Mouse (Mus musculus) mouse trophoblast stem cell (cell line): ENCODE measurements at regions not wholly inside any gene's neighbourhood (a gene's known extent, or its start where the extent isn't known, plus 50 kb on each side); places are given as distances from the start of the nearest gene placed in this dataset.
"Not testable (repeated sequence)": the region's sequence is repeated elsewhere in the genome, so short reads cannot be mapped to it uniquely, and the experiment has no call there.

Experiments used
- in situ Hi-C, 2 experiments: fragments of 300-500 bp; cut with MseI, MboI; formaldehyde crosslinking; loops; 2 replicates in 1 of 2; 3 replicates in 1 of 2; pipeline ENCODE4 v1.15.1; 2025

DNA sequence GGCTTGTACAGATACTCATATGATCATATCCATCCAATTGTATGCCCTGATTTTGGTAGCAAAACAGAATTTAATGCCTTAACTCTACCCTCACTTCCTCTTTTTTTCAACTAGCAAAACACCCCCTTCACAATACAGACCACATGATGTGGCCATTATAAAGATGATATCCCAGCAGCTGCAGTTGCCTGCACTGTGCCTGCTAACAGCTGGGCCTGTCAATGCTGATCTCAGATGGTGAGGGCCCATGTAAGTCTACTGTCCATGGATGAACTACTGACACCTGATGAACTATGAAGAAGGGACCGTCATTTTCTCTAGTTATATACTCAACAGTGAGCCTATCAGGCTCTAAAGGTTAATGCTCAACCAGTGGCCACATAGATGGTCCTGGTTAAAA, 191.8 kb upstream of the Fmr1 start:
- in situ Hi-C loops = no loop called here

DNA sequence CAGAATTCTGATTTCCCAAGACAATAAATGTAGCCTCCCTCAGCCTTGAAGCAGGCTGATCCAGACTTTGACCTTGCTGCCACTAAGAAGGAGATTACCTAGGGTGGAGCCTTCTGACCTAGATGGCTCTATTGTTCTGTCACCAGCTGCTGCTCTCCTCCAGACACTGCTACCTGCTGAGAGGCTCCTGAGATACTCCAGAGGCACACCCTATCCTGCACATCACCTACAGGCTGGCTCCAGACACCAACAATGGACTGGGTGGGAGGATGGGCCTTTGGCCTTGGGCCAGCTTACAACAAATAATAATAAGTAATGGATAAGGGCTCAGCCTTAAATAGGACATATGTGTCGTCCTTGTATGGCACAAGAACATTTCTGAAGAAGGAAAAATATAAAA, 186.3 kb upstream of the Fmr1 start:
- in situ Hi-C loops = not testable (repeated sequence)

DNA sequence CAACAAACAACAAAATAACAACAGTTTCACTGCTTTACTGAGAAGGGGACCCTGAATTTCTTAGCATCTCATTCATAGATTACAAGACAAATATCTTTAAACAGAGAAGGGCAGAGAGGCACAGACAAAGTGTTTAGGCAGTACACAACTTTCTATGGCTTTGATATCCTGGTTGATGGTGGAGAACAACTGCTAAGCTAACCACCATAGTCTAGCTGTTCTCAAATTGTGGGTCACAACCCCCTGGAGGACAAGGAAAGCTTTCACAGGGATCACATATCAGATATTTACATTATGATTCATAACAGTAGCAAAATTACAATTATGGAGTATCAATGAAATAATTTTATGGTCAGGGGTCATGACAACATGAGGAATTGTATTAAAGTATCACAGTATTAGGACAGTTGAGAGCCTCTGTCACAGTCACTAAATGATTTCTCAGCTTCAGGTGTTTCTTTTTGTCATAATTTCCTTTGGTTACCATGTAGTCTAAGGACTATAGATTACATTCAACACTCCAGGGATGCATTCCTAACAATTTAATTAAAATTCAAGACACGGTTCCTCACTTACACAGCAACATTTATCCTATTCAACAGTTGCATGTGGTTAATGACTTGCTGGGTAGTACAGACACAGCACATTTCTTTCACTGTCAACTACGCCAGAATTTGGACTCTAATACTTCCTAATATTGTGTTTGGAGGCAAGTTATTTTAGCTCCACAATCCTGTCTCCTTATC, 183.8 kb upstream of the Fmr1 start:
- in situ Hi-C loops = no loop called here

DNA sequence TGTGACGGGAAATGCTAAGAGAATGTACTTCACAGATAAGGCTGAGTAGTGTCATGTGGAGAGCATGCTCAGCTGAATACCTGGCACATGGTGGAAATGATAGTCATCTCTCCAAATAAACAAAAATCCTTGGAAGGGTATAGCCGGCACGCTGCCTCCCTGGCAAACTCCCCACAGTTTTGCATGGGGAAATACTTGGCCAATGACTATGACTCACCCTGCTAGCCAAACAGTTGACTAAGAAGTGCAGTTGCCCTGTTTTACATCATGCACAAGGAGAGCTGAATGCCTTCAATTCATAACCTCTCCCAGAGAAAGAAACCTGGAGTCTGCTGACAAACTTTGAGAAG, 183.2 kb upstream of the Fmr1 start:
- in situ Hi-C loops = no loop called here

DNA sequence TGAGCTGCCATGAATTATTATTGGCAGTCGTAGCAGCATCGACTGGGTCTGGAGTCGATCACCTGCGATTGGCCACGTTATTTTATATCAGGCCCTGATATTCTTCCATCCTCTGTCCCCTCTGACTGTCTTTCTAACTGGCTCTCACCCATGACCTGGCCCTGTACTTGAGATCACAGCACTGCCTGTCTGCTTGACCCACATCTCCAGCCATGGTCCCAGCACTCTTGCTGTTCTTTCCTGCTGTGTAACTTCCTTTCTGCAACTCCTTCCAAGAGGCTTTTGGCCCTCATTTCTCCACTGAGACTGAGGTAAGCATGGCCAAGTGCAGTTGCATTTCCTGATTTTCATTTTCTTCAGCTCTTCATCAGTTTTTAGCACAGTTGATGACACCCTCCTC, 182.6 kb upstream of the Fmr1 start:
- in situ Hi-C loops = no loop called here

DNA sequence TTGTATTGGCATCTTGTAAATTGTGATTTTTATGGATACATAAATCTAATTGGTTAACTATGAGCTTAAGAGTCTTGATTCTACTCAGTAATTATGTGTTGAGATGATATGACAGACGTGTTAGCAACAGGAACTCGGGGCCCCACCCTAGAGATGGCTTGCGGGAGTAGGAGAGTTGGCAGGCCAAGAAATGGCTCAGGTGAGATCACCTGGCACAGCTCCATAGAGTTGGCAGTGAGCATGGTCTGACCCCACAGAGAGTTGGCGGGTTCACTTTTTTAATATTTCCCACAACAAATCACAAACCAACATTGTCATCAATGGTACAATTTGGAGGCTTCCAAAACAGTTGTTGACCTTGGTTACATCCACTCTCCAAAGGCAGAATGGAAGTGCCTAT, 180.5 kb upstream of the Fmr1 start:
- in situ Hi-C loops = no loop called here

DNA sequence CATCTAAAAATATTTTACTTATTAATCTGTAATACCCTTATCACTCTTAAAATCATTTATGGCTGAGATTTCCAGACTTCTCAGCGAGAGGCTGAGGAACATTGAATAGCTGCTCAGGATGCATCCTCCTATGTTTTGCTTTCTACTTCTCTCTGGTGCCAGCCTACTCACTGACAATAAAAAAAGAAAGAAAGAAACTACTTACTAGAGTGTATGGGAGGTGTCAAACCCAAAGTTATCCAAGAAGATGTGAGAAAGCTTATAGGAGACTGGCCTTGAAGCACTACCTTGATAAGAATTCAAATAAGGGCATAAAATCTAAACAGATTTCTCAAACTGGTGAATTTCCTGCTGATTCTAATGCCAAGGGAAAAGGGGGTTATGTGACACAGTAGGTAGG, 175.4 kb upstream of the Fmr1 start:
- in situ Hi-C loops = no loop called here

DNA sequence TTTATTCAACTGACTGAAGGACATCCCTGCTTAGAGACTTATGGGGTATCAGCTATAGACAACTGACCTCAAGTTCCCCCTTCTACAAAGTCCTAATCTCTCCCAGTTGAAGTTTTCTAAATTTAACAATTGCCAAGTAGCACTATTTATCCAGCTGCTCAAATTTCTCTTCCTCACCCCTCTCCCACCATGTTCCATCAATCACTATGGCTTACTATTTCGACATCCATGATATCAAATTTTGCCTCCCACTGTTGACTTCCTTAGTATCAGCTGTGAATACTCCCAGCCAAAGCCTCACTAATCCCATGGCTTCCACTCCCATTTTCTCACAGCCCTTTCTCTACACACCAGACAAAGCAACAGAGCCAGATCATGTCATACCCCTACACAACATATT, 170.7 kb upstream of the Fmr1 start:
- in situ Hi-C loops = no loop called here

DNA sequence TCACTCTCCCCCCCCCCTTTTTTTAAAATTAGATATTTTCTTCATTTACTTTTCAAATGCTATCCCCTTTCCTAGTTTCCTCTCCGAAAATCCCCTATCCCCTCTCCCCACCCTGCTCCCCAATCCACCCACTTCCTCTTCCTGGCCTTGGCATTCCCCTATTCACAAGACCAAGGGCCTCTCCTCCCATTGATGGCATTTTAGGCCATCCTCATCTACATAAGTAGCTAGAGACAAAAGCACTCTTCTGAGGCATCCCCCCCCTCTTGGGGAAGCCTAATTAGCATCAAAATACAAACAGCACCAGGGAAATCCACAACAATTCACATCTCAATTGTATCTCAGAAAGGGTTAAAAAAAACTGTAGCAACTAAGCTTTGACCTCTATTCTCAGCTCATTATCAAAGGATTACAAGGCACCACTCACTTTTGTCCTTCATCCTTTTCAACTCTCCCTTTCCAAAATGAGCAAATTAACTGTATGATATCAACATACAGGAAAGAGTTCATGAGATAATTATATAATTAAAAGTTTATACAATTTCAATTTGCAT, 166.1 kb upstream of the Fmr1 start:
- in situ Hi-C loops = no loop called here

DNA sequence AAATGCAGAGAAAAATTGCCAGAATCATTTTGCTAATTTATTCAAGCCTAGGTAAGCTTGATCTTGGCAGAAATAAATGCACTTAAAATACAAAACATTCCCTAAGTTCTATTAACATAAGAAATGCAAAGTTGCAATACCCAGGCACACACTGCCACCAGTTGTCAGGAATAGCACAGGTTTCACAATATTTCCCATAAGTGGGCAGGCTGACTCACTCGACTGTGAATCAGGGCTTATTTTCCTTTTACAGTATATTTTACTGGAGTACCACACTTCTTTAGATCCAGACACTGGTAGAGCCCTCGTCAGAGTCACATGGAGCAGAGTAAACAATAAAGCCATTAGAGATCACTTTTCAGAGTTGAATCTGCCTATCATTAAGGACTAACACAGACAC, 131.8 kb upstream of the Fmr1 start:
- in situ Hi-C loops = no loop called here

DNA sequence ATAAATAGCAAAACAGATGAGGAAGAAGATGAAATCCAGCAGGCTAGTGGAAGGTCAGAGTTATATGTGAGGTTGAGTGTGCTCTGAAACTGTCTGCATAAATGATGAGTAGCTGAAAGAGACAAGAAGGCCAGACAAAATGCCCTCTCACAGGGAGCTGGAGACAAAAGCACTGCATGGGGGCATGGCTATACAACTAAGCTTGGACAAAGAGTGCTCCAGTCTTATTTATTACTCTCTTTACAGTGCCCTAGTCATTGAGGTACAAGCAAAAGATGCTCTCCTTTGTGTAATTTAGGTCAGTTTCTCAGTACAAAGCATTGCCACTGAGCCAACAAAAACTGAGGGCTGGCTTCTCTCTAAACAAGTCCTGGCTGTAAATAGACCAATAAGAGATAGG, 124.3 kb upstream of the Fmr1 start:
- in situ Hi-C loops = no loop called here

DNA sequence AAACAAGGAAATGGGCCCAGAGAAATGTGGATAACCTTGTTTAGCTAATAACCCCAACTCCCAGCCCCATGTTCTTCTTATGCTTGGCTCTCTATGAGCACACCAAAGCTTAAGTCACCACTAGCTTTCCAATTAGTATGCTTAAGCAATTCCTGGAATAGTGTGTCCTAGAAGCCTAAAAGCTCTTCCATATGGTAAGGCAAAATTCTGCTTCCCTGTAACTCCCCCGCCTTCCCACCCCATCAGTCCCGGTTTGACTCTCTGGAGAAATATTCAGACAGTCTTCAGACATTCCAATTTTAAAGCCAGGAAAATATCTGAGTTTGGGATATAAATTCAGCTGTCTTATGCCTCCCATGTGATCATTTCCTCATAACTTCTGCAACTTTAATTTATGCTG, 120.6 kb upstream of the Fmr1 start:
- in situ Hi-C loops = no loop called here

DNA sequence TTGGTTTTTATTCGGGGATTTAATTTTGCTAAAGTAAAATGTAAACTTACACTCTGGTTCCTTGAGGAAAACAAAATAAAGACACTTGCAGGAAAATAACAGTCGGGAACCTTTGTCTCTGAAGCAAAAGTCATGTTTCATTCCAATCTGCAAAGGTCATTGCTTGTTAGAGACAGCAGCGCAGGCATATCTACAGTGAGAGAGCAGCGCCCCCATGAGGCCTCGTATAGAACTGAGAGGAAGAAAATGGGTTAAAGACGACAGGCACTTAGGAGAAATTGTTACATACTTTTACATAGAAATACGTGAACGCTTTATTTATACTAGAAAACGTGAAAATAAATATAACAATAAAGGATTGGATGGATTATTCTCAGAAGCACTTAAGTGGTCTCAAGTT, 93.1 kb upstream of the Fmr1 start:
- in situ Hi-C loops = loop anchor here in 1 of 2 experiments (25.0 kb wide), 1 partner anchor 273 kb away; no protein-coding TSS in a partner anchor

DNA sequence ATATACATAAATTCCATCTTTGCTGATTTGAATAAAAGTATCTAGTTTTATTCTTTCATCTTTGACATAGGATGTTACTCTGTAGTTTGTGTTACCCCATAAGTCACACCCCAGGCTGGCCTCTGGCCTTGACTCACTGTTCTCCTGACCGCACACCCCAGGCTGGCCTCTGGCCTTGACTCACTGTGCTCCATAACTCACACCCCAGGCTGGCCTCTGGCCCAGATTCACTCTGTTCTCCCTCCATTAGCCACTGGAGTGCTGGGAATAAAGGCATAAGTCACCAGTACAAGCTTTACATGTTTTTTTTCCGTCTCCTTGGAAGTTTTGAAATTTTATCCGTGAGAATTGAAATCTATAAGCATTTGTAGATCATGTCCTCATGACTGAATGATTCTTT, 56.2 kb upstream of the Fmr1 start:
- in situ Hi-C loops = no loop called here
